Mouse (Mus musculus) bone marrow macrophage, adult 2 months (primary cell): ENCODE results near the gene Numa1. TPM values are rescaled to one million over a fixed set of nuclear protein-coding genes. Genes with fewer than 3 reads are reported as not detected.
"Not testable (repeated sequence)": the region's sequence is repeated elsewhere in the genome, so short reads cannot be mapped to it uniquely, and the experiment has no call there.

Experiments
- H3K27ac ChIP-seq: 2 replicates; pipeline ENCODE4 v1.5.1; 2012; ENCODE audit warnings: low read depth, low read length; ENCODE audit not compliant: insufficient read depth
- H3K4me1 ChIP-seq: 2 replicates; pipeline ENCODE4 v1.6.1; 2012; ENCODE audit warnings: low read length; ENCODE audit not compliant: control insufficient read depth, insufficient read depth
- H3K4me3 ChIP-seq: 2 replicates; pipeline ENCODE4 v1.5.1; 2012; ENCODE audit warnings: mild to moderate bottlenecking, low read length, moderate library complexity; ENCODE audit not compliant: insufficient read depth
- CTCF ChIP-seq: IDR thresholded peaks from 2 replicates; pipeline ENCODE4 v1.5.1; 2012; ENCODE audit warnings: low read depth, mild to moderate bottlenecking, low read length, moderate library complexity
- POLR2A ChIP-seq: IDR thresholded peaks from 2 replicates; pipeline ENCODE4 v1.6.1; 2012; ENCODE audit warnings: mild to moderate bottlenecking, low read depth, low read length, borderline replicate concordance
- polyA plus RNA-seq: library from polyadenylated mRNA; stranded (reverse); fragments of >200 nt; gene quantifications from 2 replicates; pipeline ENCODE4 v1.2.4, GENCODE M21; 2012; ENCODE audit not compliant: missing spikeins, insufficient read depth, insufficient read length

Gene Numa1
- polyA plus RNA-seq, 1 experiment, result 145 TPM

DNA sequence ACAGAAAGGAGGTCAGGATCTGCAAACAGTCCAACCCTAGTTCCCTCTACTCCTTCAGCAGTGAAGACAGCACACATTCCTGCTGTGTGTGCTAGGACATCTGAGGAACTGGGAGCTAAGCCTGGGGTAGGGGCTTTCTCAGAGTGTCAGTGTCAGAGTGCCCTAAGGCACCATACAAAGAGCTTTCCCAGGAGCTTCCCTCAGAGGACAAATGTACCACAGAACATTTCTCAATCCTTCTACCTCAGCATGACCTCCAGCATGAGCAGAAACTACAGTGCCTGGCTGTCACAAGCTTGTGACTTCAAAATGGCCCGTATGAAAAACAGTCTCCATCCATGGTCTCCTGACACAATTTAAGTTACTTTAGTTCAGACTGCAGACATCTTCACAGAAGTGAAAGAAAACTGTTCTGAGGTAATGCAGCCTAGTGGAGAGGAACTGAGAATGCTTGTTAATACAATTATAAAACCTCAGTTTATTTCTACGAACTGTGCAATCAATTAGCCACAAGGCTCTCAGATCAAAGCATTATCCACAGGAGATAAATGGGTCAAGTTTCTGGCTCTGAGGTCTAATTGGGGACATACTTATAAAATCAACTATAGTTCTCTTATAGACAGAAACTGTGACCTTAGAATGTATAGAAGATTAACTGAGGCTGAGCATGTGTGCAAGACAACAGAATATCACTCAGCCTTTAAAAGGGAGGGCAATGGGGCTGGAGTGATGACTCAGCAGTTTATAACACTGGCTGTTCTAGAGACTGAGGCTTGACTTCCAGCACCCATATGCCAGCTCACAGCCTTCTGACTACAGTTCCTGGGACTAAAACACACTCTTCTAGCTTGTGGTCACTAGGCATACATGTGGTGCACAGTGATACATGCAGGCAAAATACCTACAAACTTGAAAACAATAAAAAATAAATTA, 91.5 kb downstream of the Numa1 start:
- H3K4me1 ChIP-seq, result peaks cover 18% of the 10 kb centered on the region
- peak overlapping the region; percentile 49 for H3K27ac ChIP-seq
- TF ChIP-seq CTCF (no peak), POLR2A (no peak)
- H3K4me3 ChIP-seq, result no peak overlapping the region

DNA sequence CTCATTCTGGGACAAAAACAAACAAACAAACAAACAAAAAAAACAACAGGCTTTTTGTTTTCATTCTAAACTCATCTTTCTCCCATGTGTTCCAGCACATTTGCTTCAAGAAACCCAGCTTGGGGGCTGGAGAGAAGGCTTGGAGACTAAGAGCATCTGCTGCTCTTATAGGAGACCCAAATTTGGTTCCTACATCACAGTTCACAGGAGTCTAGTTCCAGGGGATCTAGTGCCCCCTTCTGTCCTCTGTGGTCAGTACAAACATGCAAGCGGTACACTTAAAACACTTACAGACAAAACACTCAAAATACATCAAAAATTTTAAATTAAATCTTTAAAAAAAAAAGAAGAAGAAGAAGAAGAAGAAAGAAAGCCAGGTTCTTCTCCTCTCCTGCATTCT, 101.0 kb downstream of the Numa1 start:
- H3K27ac ChIP-seq, result no peak overlapping the region
- TF ChIP-seq CTCF (no peak), POLR2A (no peak)
- peaks cover 27% of the 10 kb centered on the region for H3K4me1 ChIP-seq
- H3K4me3 ChIP-seq, result no peak overlapping the region

DNA sequence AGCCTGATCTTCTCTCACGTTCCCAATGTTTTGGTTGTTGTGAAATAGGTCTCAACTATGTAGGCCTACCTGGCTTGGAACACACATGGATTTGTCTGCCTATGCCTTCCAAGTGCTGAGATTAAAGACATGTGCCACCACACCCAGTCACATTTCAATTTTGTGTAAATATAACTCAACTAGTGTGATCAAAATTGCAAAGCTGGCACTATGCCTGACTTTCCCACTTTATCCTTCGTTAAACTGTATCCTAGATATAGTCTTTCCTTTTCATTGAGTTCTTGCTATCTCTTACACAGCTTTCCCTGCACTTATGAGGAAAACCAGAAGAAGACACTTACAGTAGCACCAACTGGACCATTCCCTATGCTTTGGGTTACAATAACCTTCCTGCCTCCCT, 101.6 kb downstream of the Numa1 start:
- Histone ChIP-seq H3K4me1 (peaks cover 24% of the 10 kb centered on the region), H3K4me3 (no peak overlapping the region), H3K27ac (no peak overlapping the region)
- TF ChIP-seq POLR2A (no peak), CTCF (no peak)

DNA sequence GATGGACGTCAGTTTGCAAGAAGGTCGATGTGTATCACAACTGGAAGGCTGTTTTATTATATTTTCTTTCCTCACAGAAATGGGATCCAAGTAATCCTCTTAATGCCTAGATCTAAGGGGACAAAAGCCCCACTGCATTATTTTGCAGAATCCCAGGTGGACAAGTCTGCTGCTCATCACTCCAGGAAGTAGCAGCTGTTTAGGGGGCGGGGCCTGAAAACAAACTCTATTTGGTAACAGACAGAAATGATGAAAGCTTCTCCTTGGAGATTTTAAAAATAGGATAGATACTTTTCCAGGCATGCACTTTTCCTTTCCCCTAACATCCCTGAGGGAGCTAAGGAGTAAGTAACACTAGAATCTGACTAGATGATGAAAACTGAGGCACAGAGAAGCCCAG, 103.4 kb downstream of the Numa1 start:
- H3K27ac ChIP-seq, result no peak overlapping the region
- no peak overlapping the region for H3K4me3 ChIP-seq
- TF ChIP-seq CTCF (no peak), POLR2A (no peak)
- H3K4me1 ChIP-seq, result peaks cover 13% of the 10 kb centered on the region

DNA sequence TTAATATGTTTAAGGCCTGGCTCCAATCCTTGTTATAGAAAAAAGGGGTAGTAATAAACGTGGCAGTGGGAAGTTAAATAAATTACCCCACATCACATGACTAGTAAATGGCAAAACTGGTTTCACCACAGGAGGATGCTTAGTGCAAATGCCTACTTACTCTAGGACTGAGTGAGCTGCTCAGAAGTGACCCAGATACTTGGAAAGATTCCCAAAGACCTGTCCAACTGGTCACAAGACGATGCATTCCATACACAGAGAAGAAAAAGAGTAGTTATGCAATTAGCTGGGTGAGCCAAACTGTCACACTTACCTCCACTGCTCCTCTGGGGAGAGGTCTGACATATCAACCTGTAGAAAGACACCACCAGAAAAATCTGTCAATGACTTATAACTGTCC, 108.4 kb downstream of the Numa1 start:
- Histone ChIP-seq H3K27ac (0 out of 2 replicates have a peak overlapping the region, but pooled peaks have one; percentile 14), H3K4me1 (peaks cover 20% of the 10 kb centered on the region), H3K4me3 (no peak overlapping the region)
- TF ChIP-seq POLR2A, result no peak
- no peak for TF ChIP-seq CTCF

DNA sequence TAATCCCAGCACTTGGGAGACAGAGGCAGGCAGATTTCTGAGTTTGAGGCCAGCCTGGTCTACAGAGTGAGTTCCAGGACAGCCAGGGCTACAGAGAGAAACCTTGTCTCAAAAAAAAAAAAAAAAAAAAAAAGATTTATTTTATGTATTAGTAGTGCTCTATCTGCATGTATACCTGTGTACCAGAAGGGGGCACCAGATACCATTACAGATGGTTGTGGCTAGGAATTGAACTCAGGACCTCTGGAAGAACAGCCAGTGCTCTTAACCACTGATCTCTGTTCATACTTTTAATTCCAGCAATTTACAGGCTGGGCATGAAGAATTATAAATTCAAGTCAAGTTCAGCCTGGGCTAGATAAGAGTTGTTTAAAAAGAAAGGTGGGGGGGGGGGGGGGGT, 114.6 kb downstream of the Numa1 start:
- not testable (repeated sequence) for H3K4me3 ChIP-seq, H3K4me1 ChIP-seq, H3K27ac ChIP-seq

DNA sequence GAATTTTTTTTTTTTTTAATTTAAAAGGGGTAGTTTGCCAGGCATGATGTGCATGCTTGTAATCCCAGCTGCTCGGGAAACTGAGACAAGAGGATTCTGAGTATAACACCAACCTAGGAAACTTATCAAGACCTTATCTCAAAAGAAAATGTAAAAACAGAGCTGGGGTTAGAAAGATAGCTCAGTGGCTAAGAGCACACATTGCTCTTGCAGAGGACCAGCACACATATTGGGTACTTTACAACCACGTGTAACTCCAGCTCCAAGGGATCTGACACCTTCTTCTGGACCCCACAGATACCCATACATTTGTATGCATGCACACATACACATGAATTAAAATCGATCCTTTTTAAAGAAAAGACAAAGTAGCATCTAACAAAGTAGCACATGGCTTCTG, 127.4 kb downstream of the Numa1 start:
- H3K27ac ChIP-seq, result no peak overlapping the region
- H3K4me1 ChIP-seq, result peaks cover 8% of the 10 kb centered on the region
- no peak overlapping the region for H3K4me3 ChIP-seq
- no peak for TF ChIP-seq CTCF

DNA sequence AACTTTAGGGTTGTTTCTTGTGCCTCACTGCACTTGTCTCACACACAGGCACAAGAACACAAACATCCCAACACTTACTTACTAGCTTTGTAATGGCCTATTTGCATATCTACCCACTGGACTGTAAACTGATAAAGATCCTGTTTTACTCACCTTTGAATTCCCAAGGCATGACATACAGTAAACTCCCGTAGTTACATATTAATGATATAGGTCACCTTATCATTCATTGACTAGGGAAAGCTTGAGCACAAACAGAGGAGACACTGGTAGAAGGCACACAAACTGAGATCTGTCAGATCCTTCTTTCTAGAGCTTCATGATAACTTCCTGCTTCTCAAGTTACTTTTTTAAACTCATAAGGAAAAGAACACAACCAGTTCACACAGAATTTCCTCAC, 128.3 kb downstream of the Numa1 start:
- Histone ChIP-seq H3K4me3 (no peak overlapping the region), H3K4me1 (peaks cover 12% of the 10 kb centered on the region), H3K27ac (no peak overlapping the region)
- TF ChIP-seq POLR2A (no peak), CTCF (no peak)

DNA sequence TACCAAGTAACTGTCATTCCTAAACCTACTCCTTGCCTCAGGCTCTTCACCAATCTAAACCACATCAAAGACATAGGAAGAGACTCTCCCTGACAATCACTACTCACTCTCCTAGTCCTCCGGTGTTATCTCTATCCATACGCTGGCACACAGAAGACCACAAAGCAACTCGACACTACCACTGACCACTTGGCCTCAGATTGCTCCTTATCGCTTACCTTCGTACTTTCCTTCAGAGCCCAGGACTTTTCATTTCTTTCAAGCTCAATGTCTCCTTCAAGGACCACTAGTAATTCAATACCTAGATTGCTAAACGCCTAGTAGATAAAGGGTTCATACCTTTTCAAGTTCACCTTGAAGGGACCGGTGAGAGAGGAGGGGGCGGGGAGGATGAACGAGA, 130.0 kb downstream of the Numa1 start:
- H3K4me3 ChIP-seq, result peak overlapping the region; percentile 90; the same call in 1 of the 2 replicates
- peaks cover 12% of the 10 kb centered on the region for H3K4me1 ChIP-seq

More for the DNA sequence above, 130.0 kb downstream of the Numa1 start:
- TF ChIP-seq POLR2A, result no peak
- no peak for TF ChIP-seq CTCF
- H3K27ac ChIP-seq, result no peak overlapping the region

Other genes starting within 250 kb of the Numa1 start
- not detected in 2 replicates for gene Phox2a, start 115.8 kb upstream of the Numa1 start, polyA plus RNA-seq
- 114 and 115 TPM in 2 replicates for gene Inppl1, start 95.9 kb upstream of the Numa1 start, polyA plus RNA-seq
- gene Folr2, start 76.9 kb upstream of the Numa1 start, polyA plus RNA-seq, result 379 and 471 TPM in 2 replicates
- gene Anapc15, start 70.4 kb upstream of the Numa1 start, polyA plus RNA-seq, result 103 and 112 TPM in 2 replicates
- gene Folr1, start 63.3 kb upstream of the Numa1 start, polyA plus RNA-seq, result 1.6 and 1.7 TPM in 2 replicates
- gene Lamtor1, start 28.2 kb upstream of the Numa1 start, polyA plus RNA-seq, result 205 and 219 TPM in 2 replicates
- 0.29 TPM in 1 of 2 replicates, not detected in the other for gene Tomt, start 27.8 kb upstream of the Numa1 start, polyA plus RNA-seq
- gene Lrrc51, start 216 bp upstream of the Numa1 start, polyA plus RNA-seq, result 3.2 and 3.5 TPM in 2 replicates
- gene Il18bp, start 84.6 kb downstream of the Numa1 start, polyA plus RNA-seq, result 13.1 and 13.6 TPM in 2 replicates
- 16.7 and 17.2 TPM in 2 replicates for gene Rnf121, start 131.4 kb downstream of the Numa1 start, polyA plus RNA-seq
- gene Xndc1, start 131.4 kb downstream of the Numa1 start, polyA plus RNA-seq, result 15.4 and 18.1 TPM in 2 replicates
- 0.23 and 0.35 TPM in 2 replicates for gene Xntrpc, start 131.6 kb downstream of the Numa1 start, polyA plus RNA-seq
- not detected in 2 replicates for gene Trpc2, start 149.0 kb downstream of the Numa1 start, polyA plus RNA-seq
- gene Art1, start 167.6 kb downstream of the Numa1 start, polyA plus RNA-seq, result not detected in 2 replicates
- gene Art5, start 175.4 kb downstream of the Numa1 start, polyA plus RNA-seq, result not detected in 2 replicates
- gene Chrna10, start 182.7 kb downstream of the Numa1 start, polyA plus RNA-seq, result not detected in 2 replicates